Mouse (Mus musculus) mouse trophoblast stem cell (cell line): ENCODE results near the gene Chrnb2.

Experiments
- in situ Hi-C, 2 experiments: fragments of 300-500 bp; cut with MseI, MboI; formaldehyde crosslinking; loops; 2 replicates in 1 of 2; 3 replicates in 1 of 2; pipeline ENCODE4 v1.15.1; 2025

Gene Chrnb2

GRCm38 (mm10) chr3:89715207-89715966 lies 49.0 kb downstream of the Chrnb2 start:
- in situ Hi-C loops, result no loop called here

GRCm38 (mm10) chr3:89714359-89715206 lies 49.8 kb downstream of the Chrnb2 start, which contains the start of gene Adar:
Gene Adar, plus strand, starts transcription at chr3:89715022.
- in situ Hi-C loops, result no loop called here

GRCm38 (mm10) chr3:89704064-89704463 lies 60.4 kb downstream of the Chrnb2 start:
- in situ Hi-C loops, result no loop called here

GRCm38 (mm10) chr3:89703596-89703995 lies 60.8 kb downstream of the Chrnb2 start:
- in situ Hi-C loops, result no loop called here

- in situ Hi-C loops, result no loop called here
Measured at GRCm38 (mm10) chr3:89700461-89700860, 64.0 kb downstream of the Chrnb2 start.

- in situ Hi-C loops, result loop anchor here in 1 of 2 experiments (25.0 kb wide), 1 partner anchor 187 kb away; the partner anchor contains the start of gene Kcnn3
Measured at GRCm38 (mm10) chr3:89698958-89699357, 65.5 kb downstream of the Chrnb2 start.
